Mouse (Mus musculus) kidney, embryonic 14.5 days (tissue): ENCODE data around the gene Fmn2. TPM values are rescaled to one million over a fixed set of nuclear protein-coding genes. Genes with fewer than 3 reads are reported as not detected.

Source experiments
- ATAC-seq: fragments of 200-750 bp; cut with Nextera tagmentation; 2 replicates; pipeline ENCODE4 v1.8.0; 2017; ENCODE audit warnings: moderate number of reproducible peaks, mild to moderate bottlenecking, moderate TSS enrichment, moderate library complexity; ENCODE audit not compliant: low FRiP score, low TSS enrichment
- H3K27ac ChIP-seq: fragments of 300-500 bp; sonication (generic); 2 replicates; pipeline ENCODE4 v1.5.1; 2014; ENCODE audit warnings: low read depth, mild to moderate bottlenecking, low read length, moderate library complexity, mixed read lengths
- H3K27me3 ChIP-seq: fragments of 300-500 bp; sonication (generic); 2 replicates; pipeline ENCODE4 v1.6.1; 2014; ENCODE audit warnings: mild to moderate bottlenecking, low read length; ENCODE audit not compliant: control insufficient read depth, insufficient read depth
- H3K36me3 ChIP-seq: fragments of 300-500 bp; sonication (generic); 2 replicates; pipeline ENCODE4 v1.6.1; 2014; ENCODE audit warnings: low read length, mixed read lengths; ENCODE audit not compliant: control insufficient read depth, insufficient read depth
- H3K4me1 ChIP-seq: fragments of 300-500 bp; sonication (generic); 2 replicates; pipeline ENCODE4 v1.6.1; 2014; ENCODE audit warnings: low read length, mixed read lengths; ENCODE audit not compliant: control insufficient read depth, insufficient read depth
- H3K4me2 ChIP-seq: fragments of 300-500 bp; sonication (generic); replicated peaks from 2 replicates; pipeline ENCODE4 v1.6.1; 2014; ENCODE audit warnings: low read depth, mild to moderate bottlenecking, low read length
- H3K4me3 ChIP-seq: fragments of 300-500 bp; sonication (generic); 2 replicates; pipeline ENCODE4 v1.5.1; 2014; ENCODE audit warnings: mild to moderate bottlenecking, low read length
- H3K9ac ChIP-seq: fragments of 300-500 bp; sonication (generic); 2 replicates; pipeline ENCODE4 v1.6.1; 2014; ENCODE audit warnings: low read depth, mild to moderate bottlenecking, low read length, moderate library complexity
- H3K9me3 ChIP-seq: fragments of 300-500 bp; sonication (generic); 2 replicates; pipeline ENCODE4 v1.6.1; 2016; ENCODE audit warnings: low read length; ENCODE audit not compliant: control insufficient read depth
- WGBS: fragments of 180-500 bp; shearing (Covaris S2); extraction: QIAGEN DNeasy Blood & Tissue Kit; methylation state at CpG from one replicate; pipeline ENCODE4 v1.1.7; 2014; 5-methylcytosine and 5-hydroxymethylcytosine counted together
- polyA plus RNA-seq: library from polyadenylated mRNA; unstranded; fragments of >200 nt; fragmentation: Nextera tagmentation; extraction: Ambion mirVana; gene quantifications from 2 replicates; pipeline ENCODE4 v1.2.1, GENCODE M21; 2014

The Fmn2 gene
- polyA plus RNA-seq, 1 experiment from 2014 or later: 0.93 TPM

DNA sequence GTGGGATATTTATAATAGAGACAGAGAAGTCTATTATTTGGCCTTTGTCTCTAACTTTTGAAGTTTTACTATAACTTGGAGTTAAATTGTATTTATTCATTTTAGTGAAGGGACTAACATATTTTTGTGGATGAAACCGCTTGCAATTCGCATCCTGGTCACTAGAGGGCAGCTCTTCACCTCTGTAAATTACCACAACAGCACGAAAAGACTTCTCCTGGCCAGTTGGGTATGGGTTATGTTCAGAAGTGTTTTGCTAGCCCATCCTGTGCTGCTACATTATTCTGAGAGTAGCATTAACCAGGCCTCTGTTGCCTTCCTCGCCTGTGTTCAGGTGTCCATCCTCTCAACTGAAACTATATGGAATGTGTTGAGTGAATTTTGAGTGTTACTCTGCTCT lies 93.4 kb downstream of the Fmn2 start:
- Histone ChIP-seq H3K27me3 (no peaks in the 10 kb centered on the region), H3K36me3 (no peaks in the 10 kb centered on the region), H3K27ac (no peak overlapping the region), H3K4me1 (no peaks in the 10 kb centered on the region), H3K4me2 (no peak overlapping the region), H3K9me3 (no peaks in the 10 kb centered on the region), H3K4me3 (no peak overlapping the region), H3K9ac (no peak overlapping the region)
- WGBS: 6% methylated on average over 4 of the region's 4 CpGs
- ATAC-seq: peak; percentile 57; the same call in 1 of the 2 replicates

DNA sequence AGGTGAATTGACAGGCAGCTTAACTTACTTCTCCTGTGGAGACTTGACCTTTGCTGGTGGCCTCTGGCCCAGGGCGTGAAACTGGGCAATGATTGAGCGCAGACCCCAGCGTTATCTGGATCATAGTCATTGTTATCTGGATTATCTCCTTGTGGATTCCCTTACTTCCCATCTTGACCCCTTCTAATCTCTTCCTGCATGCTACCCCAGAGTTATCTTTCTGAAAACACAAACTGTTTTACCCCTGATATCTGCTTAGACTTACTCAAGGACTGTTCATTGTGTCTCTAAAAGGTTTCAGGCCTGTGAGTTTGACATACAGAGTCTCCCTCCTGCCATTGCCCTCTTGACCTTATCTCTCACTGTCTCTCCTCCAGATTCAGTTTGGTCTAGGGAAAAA lies 95.9 kb downstream of the Fmn2 start:
- no peaks in the 10 kb centered on the region for H3K9me3 ChIP-seq
- H3K27me3 ChIP-seq: no peaks in the 10 kb centered on the region
- H3K4me2 ChIP-seq: no peak overlapping the region
- no peak overlapping the region for H3K27ac ChIP-seq
- no peaks in the 10 kb centered on the region for H3K4me1 ChIP-seq
- ATAC-seq: no peak
- H3K36me3 ChIP-seq: no peaks in the 10 kb centered on the region
- no peak overlapping the region for H3K9ac ChIP-seq
- H3K4me3 ChIP-seq: no peak overlapping the region
- 85% methylated on average over 3 of the region's 3 CpGs for WGBS

GRCm38 (mm10) chr1:174598226-174598625 lies 96.6 kb downstream of the Fmn2 start:
- Histone ChIP-seq H3K4me1 (no peaks in the 10 kb centered on the region), H3K4me3 (no peak overlapping the region), H3K4me2 (no peak overlapping the region), H3K9me3 (no peaks in the 10 kb centered on the region), H3K9ac (no peak overlapping the region), H3K27ac (no peak overlapping the region), H3K36me3 (no peaks in the 10 kb centered on the region), H3K27me3 (no peaks in the 10 kb centered on the region)
- no peak for ATAC-seq
- WGBS: 91% methylated on average over 6 of the region's 6 CpGs

GRCm38 (mm10) chr1:174600041-174600440 lies 98.4 kb downstream of the Fmn2 start:
- H3K4me3 ChIP-seq: no peak overlapping the region
- no peaks in the 10 kb centered on the region for H3K27me3 ChIP-seq
- no peaks in the 10 kb centered on the region for H3K36me3 ChIP-seq
- no peak overlapping the region for H3K4me2 ChIP-seq
- no peak overlapping the region for H3K27ac ChIP-seq
- ATAC-seq: no peak
- no peaks in the 10 kb centered on the region for H3K4me1 ChIP-seq
- no peaks in the 10 kb centered on the region for H3K9me3 ChIP-seq
- H3K9ac ChIP-seq: no peak overlapping the region
- 94% methylated on average over 2 of the region's 2 CpGs for WGBS

- H3K27ac ChIP-seq: no peak overlapping the region
- H3K9me3 ChIP-seq: no peaks in the 10 kb centered on the region
- no peaks in the 10 kb centered on the region for H3K27me3 ChIP-seq
- ATAC-seq: no peak
- no peaks in the 10 kb centered on the region for H3K36me3 ChIP-seq
- WGBS: 43% methylated on average over 1 of the region's 1 CpGs
- no peak overlapping the region for H3K4me3 ChIP-seq
- H3K9ac ChIP-seq: no peak overlapping the region
- H3K4me1 ChIP-seq: no peaks in the 10 kb centered on the region
- H3K4me2 ChIP-seq: no peak overlapping the region
These were observed 99.0 kb downstream of the Fmn2 start for GRCm38 (mm10) chr1:174600620-174601019.

DNA sequence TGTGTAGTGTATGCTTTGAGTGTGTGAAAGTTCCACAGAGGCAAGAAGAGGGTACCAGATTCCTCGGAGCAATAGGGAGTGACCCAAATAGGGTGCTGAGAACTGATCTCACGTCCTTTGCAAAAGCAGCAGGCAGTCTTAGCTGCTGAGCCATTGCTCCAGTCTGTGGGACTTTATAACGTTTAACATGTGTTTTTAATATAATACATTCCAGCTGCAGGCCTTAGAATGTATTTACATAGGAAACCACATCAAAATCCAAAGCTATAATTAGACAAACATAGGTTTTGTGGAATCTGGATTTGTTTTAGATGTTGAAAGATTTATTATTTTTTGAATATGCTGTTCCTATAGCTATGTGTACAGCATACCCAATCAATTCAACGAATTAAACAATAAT lies 115.7 kb downstream of the Fmn2 start:
- Histone ChIP-seq H3K4me3 (no peak overlapping the region), H3K36me3 (no peaks in the 10 kb centered on the region), H3K27me3 (no peaks in the 10 kb centered on the region), H3K9me3 (no peaks in the 10 kb centered on the region), H3K27ac (no peak overlapping the region), H3K4me2 (no peak overlapping the region), H3K4me1 (no peaks in the 10 kb centered on the region), H3K9ac (no peak overlapping the region)
- no peak for ATAC-seq
- 59% methylated on average over 4 of the region's 4 CpGs for WGBS

GRCm38 (mm10) chr1:174621512-174621911 lies 119.9 kb downstream of the Fmn2 start:
- Histone ChIP-seq H3K4me1 (no peaks in the 10 kb centered on the region), H3K9ac (no peak overlapping the region), H3K4me2 (no peak overlapping the region), H3K27me3 (no peaks in the 10 kb centered on the region), H3K9me3 (no peaks in the 10 kb centered on the region), H3K4me3 (no peak overlapping the region), H3K27ac (no peak overlapping the region), H3K36me3 (no peaks in the 10 kb centered on the region)
- WGBS: 30% methylated on average over 1 of the region's 1 CpGs
- no peak for ATAC-seq

DNA sequence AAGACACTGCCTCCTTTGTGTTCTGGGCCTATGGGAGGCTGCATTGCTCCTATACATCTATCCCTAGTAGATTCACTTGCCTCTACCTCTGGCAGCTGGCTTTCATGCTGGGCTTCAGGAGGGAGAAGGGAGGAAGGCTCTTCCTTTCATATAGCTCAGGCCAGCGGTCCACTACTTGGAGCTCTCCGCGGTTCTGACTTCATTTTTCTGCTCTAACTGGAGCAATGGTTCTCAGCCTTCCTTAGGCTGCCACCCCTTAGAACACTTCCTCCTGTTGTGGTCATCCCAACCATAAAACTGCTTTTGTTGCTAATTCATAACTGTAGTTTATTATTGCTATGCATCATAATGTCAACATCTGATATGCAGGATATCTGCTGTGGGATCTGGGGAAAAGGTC lies 121.4 kb downstream of the Fmn2 start:
- H3K4me3 ChIP-seq: no peak overlapping the region
- no peak overlapping the region for H3K9ac ChIP-seq
- H3K27ac ChIP-seq: no peak overlapping the region
- H3K9me3 ChIP-seq: no peaks in the 10 kb centered on the region
- no peaks in the 10 kb centered on the region for H3K36me3 ChIP-seq
- WGBS: 32% methylated on average over 3 of the region's 3 CpGs
- H3K27me3 ChIP-seq: no peaks in the 10 kb centered on the region
- no peaks in the 10 kb centered on the region for H3K4me1 ChIP-seq
- no peak overlapping the region for H3K4me2 ChIP-seq
- peak; percentile 66; the same call in 1 of the 2 replicates for ATAC-seq

- WGBS: 86% methylated on average over 1 of the region's 1 CpGs
- no peak for ATAC-seq
- Histone ChIP-seq H3K27me3 (no peaks in the 10 kb centered on the region), H3K27ac (no peak overlapping the region), H3K9ac (no peak overlapping the region), H3K4me3 (no peak overlapping the region), H3K4me1 (no peaks in the 10 kb centered on the region), H3K36me3 (no peaks in the 10 kb centered on the region), H3K9me3 (no peaks in the 10 kb centered on the region), H3K4me2 (no peak overlapping the region)
These were observed 128.4 kb downstream of the Fmn2 start for GRCm38 (mm10) chr1:174630074-174630473.

DNA sequence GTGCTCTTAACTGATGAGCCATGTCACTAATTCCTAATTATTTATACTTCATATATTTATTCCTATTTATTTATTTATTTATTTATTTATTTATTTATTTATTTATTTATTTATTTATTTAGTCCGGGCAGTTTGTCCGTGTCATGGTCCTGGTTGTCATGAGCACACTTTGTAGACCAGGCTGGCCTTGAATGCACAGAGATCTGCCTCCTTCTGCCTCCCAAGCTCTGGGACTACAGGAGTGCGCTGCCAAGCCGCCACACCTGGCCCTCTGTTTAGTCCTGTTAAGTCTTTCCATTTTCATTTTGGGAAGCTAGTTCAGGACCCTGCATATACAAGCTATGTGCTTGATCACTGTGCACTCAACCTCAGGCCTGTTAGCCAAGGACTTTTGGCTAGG lies 134.7 kb downstream of the Fmn2 start:
- no peaks in the 10 kb centered on the region for H3K9me3 ChIP-seq
- H3K4me1 ChIP-seq: no peaks in the 10 kb centered on the region
- no peaks in the 10 kb centered on the region for H3K27me3 ChIP-seq
- no peak for ATAC-seq
- WGBS: 96% methylated on average over 4 of the region's 4 CpGs
- no peak overlapping the region for H3K4me3 ChIP-seq
- H3K36me3 ChIP-seq: no peaks in the 10 kb centered on the region
- H3K4me2 ChIP-seq: no peak overlapping the region
- no peak overlapping the region for H3K9ac ChIP-seq
- no peak overlapping the region for H3K27ac ChIP-seq
